Mouse (Mus musculus) right cerebral cortex, postnatal 25 days (tissue): ENCODE results near the gene Sertad3.
A peak's percentile ranks its signal among the peaks of the same experiment; 100 is the strongest.

ENCODE experiments used
- DNase-seq: peaks from one replicate; pipeline ENCODE4 v3.0.0; 2022

The Sertad3 gene

GRCm38 (mm10) chr7:27471390-27472120 lies 2.0 kb upstream of the Sertad3 start:
- no peak for DNase-seq

DNA sequence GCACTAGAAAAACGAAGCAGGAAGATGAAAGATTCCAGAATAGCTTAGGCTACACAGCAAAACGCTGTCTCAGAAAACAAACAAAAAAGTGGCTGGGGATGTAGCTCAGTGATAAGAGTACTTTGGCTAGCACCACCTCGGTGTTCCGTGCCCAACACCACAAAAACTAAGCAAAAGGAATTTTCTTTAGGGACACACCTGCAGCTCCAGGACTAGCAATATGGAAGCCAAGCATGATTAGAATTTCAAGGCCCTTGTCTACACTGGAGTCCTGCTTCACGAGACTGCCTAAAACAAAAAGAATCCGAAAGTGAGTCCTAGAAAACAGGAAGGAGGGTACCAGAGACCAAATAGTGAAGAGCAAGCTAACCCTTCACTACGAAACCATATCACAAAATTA lies 972 bp upstream of the Sertad3 start:
- DNase-seq, result no peak

DNA sequence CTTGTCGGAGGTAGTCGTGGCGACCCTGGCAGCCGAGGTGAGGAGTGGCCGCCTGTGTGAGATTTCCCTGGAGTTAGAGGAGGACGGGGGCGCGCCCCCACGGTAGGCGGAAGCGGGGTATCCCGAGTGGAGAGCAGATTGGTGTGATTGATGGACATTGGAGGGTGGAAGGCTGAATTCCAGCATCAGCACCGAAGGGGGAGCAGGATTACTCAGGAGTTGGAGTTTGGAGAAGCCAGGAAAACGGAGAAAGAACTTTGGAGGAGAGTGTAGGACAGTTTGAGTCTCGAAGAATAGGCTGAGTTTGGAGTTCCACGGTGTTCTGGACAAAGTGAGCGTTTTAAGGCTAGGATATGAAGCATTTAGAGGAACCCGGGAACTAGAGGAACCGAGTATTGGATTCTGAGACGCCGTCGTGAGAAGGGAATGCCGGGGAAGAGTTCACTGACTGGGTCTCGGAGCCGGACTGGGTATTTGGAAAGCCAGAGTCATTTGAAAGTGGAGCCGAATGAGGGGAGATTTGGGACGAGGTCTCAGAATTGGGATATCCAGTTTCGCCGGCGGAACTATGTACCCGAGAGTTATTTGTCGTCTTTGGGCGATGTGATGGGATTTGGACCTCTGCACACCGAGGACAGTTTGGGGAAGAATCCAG lies 394 bp downstream of the Sertad3 start:
- no peak for DNase-seq

- peak; percentile 96 for DNase-seq
Observed at GRCm38 (mm10) chr7:27474490-27474954, 954 bp downstream of the Sertad3 start.

DNA sequence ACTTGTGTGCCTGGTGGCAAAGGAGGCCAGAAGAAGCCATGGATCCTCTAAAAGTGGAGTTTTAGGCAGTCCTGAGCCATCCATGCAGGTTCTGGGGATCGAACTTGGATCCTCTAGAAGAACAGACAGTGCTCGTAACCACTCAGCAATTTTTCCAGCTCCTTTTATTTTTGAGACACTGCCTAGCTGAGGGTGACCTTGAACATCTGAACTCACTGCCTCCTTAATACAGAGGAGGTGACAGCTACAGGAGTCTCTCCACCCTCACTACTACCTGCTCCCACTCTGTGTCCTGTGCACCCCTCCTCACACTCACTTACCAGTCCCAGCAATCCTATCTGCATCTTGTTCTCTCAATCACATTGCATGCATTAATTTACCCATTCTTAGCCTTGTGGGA lies 2.0 kb downstream of the Sertad3 start:
- no peak for DNase-seq

DNA sequence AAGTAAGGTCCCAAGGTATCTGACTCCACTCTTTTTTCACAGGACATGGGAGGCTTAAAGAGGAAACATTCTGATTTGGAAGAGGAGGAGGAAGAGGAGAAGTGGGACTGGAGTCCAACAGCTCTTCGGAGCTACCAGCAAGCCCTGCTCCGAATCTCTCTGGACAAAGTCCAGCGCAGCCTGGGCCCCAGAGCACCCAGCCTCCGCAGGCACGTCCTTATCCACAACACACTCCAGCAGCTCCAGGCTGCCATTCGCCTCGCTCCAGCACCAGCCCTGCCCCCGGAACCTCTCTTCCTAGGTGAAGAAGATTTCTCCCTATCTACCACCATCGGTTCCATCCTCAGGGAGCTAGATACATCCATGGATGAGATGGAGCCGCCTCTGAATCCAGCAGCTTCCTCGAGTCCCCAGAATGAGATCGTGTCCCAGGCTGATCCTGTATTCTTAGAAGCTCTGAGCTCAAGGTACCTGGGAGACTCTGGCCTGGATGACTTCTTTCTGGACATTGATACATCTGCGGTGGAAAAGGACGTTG lies 2.6 kb downstream of the Sertad3 start:
- DNase-seq, result no peak

- no peak for DNase-seq
Observed at GRCm38 (mm10) chr7:27478561-27478960, 5.0 kb downstream of the Sertad3 start.

- DNase-seq, result no peak
Observed at GRCm38 (mm10) chr7:27479750-27480149, 6.2 kb downstream of the Sertad3 start.

DNA sequence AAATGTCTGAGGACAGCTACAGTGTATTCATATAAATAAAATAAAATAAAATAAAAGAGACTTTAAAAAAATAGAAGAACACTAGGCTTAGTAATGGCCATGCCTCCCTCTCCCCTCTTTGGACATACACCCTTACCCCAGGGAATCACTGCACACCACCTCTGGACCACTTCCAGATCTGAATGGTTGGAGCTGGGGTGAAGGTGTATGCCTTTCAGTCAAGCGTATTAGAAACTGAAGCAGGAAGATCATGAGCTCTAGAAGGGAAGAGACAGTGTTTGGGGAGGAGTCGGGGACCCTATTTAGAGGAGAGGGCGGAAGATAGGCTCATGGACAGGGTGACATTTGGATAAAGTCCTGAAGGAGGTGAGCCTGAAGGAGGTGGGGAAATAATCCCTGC lies 6.9 kb downstream of the Sertad3 start:
- no peak for DNase-seq

GRCm38 (mm10) chr7:27480927-27481626 lies 7.5 kb downstream of the Sertad3 start:
- DNase-seq, result no peak

DNA sequence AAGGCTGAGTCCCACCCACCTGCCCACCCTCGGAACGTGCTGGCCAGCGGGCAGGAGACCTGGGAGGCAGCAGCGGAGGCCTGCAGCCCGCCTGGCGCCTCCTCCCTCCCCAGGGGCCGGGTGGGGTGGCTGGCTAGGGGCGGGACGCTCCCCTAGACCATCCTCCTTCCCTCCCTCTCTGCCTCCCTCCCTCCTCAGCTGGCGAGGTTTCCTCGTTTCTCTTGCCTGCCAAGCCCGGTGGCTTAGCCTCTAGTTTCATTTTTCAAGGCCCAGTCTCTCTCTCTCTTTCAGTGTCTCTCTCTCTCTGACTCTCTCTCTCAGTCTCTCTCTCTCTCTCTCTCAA lies 8.0 kb downstream of the Sertad3 start:
- DNase-seq, result peak; percentile 78

DNA sequence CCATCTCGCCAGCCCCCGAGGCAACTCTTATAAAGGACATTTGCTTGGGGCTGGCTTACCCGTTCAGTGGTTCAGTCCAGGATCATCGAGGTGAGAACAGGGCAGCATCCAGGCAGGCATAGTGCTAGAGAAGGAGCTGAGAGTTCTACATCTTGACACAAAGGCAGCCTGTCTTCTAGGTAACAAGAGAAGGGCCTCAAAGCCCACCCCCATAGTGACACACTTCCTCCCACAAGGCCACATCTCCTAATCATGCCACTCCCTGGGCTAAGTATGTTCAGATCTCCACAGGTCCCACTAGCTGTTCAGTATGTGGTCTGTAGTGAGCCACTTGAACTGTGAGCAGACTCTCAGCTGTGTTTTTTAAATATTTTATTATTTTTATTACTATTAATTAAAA lies 10.3 kb downstream of the Sertad3 start:
- no peak for DNase-seq

GRCm38 (mm10) chr7:27486102-27486769 lies 12.7 kb downstream of the Sertad3 start:
- no peak for DNase-seq

- DNase-seq, result peak; percentile 100
Observed at GRCm38 (mm10) chr7:27486770-27487697, 13.5 kb downstream of the Sertad3 start, which contains the start of gene Sertad1. TSS of gene Sertad1 (plus strand) at chr7:27486910.

- peak; percentile 54 for DNase-seq
Observed at GRCm38 (mm10) chr7:27487740-27488268, 14.2 kb downstream of the Sertad3 start.

DNA sequence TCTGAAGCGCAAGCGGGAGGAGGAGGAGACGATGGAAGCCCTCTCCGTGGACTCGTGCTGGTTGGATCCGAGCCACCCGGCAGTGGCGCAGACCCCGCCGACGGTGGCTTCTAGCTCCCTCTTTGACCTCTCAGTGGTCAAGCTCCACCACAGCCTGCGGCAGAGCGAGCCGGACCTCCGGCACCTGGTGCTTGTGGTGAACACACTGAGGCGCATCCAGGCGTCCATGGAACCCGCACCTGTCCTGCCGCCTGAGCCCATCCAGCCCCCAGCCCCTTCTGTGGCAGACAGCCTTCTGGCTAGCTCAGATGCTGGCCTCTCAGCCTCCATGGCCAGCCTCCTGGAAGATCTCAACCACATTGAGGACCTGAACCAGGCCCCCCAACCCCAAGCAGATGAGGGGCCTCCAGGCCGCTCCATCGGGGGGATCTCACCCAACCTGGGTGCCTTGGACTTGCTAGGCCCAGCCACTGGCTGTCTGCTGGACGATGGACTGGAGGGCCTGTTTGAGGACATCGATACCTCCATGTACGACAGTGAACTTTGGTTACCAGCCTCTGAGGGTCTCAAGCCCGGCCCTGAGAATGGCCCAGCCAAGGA lies 15.8 kb downstream of the Sertad3 start:
- DNase-seq, result no peak

DNA sequence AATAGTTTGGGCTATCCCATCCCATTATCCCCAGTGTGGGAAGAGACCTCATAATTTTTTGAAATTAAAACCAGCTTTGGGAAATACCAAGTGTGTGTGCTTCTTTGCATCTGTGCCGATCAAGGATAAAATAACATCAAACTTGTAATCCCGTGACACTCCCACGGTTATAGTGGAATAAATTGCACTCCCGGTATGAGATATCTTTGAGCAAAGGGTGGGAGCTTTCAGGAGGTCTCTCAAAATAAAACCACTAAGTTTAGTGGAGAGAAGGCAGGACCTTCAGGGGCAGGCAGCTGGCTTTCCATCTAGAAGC lies 16.6 kb downstream of the Sertad3 start:
- no peak for DNase-seq

DNA sequence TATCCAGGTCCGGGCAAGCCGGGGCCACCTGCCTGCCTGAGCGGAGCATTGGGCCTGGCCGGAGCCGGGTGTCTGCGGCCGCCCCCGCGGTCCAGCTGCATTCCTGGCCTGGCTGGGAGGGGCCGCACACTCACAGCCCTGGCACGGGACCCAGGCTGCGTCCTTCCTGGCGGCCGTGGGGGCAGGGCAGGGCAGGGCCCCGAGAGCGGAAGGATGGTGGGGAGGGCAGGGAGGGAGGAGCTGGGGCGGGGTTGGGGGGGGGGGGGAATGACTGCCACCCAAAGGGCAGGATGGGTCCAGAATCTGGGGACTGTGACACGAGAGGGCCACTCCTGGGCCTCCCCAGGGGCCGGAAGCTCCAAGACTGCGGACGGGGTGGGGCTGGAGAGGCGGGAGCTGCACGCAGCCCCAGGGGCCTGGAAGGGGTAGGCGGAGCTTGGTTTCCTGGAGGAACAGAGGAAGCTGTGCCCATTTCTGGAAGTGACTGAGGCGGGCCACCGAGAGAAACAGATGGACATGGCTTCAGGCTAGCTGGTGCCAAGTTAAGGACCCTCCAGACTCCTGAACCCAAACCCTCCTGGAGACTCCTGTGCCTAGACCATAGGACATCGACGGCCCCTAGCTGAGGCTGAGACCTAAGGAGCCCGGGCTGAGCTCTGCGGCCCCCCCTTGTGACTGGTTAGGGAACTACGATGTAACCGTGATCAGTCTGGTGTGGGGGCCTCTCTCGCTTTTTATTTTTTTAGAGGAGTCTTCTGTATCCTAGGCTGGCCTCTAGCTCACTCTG lies 17.2 kb downstream of the Sertad3 start:
- peak; percentile 83 for DNase-seq

DNA sequence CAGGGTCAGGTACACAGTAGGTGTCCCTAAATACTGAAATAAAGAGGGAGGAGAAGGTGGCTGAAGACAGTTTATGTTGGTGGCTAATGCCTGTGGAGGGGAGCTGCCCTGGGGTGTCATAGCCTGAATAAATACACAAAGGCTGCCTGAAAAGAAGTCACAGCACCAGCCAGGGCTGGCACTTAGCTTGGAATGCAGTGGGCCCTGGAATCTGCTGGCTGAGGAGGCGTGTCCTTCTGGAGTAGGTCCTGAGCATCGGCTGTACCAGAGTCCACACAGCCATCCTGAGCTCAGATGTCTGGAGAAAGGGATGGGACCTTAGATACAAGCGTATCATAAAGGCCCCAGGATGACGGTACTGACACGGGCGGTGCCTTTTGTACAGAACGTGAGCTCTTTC lies 18.3 kb downstream of the Sertad3 start:
- DNase-seq, result no peak

- no peak for DNase-seq
Observed at GRCm38 (mm10) chr7:27493022-27493421, 19.5 kb downstream of the Sertad3 start.

- DNase-seq, result no peak
Observed at GRCm38 (mm10) chr7:27493450-27493849, 19.9 kb downstream of the Sertad3 start.
